Mouse (Mus musculus) intestine, embryonic 16.5 days (tissue): Measurements from ENCODE around the gene Tbcd. TPM values are rescaled to one million over a fixed set of nuclear protein-coding genes. Genes with fewer than 3 reads are reported as not detected.
A peak's percentile ranks its signal among the peaks of the same experiment; 100 is the strongest.

Source experiments
- ATAC-seq: fragments of 200-750 bp; cut with Nextera tagmentation; 2 replicates; pipeline ENCODE4 v1.8.0; 2017; ENCODE audit warnings: moderate TSS enrichment, moderate library complexity
- H3K27ac ChIP-seq: fragments of 300-500 bp; sonication (generic); 2 replicates; pipeline ENCODE4 v1.5.1; 2014; ENCODE audit warnings: mild to moderate bottlenecking, low read length
- H3K27me3 ChIP-seq: fragments of 300-500 bp; sonication (generic); replicated peaks from 2 replicates; pipeline ENCODE4 v1.6.1; 2014; ENCODE audit warnings: low read length, control low read depth, mixed read lengths; ENCODE audit not compliant: control insufficient read depth, insufficient read depth
- H3K36me3 ChIP-seq: fragments of 300-500 bp; sonication (generic); 2 replicates; pipeline ENCODE4 v1.6.1; 2014; ENCODE audit warnings: low read length, control low read depth; ENCODE audit not compliant: control insufficient read depth, insufficient read depth
- H3K4me1 ChIP-seq: fragments of 300-500 bp; sonication (generic); 2 replicates; pipeline ENCODE4 v1.6.1; 2014; ENCODE audit warnings: low read length, control low read depth, mixed read lengths; ENCODE audit not compliant: control insufficient read depth, insufficient read depth
- H3K4me2 ChIP-seq: fragments of 300-500 bp; sonication (generic); 2 replicates; pipeline ENCODE4 v1.6.1; 2014; ENCODE audit warnings: low read depth, low read length, control low read depth
- H3K4me3 ChIP-seq: fragments of 300-500 bp; sonication (generic); 2 replicates; pipeline ENCODE4 v1.5.1; 2014; ENCODE audit warnings: mild to moderate bottlenecking, low read length
- H3K9ac ChIP-seq: fragments of 300-500 bp; sonication (generic); 2 replicates; pipeline ENCODE4 v1.6.1; 2014; ENCODE audit warnings: low read depth, low read length
- H3K9me3 ChIP-seq: fragments of 300-500 bp; sonication (generic); 2 replicates; pipeline ENCODE4 v1.6.1; 2016; ENCODE audit warnings: low read length, control low read depth; ENCODE audit not compliant: control insufficient read depth
- WGBS: fragments of 180-500 bp; shearing (Covaris S2); extraction: QIAGEN DNeasy Blood & Tissue Kit; methylation state at CpG from one replicate; pipeline ENCODE4 v1.1.7; 2014; 5-methylcytosine and 5-hydroxymethylcytosine counted together
- polyA plus RNA-seq: library from polyadenylated mRNA; unstranded; fragments of >200 nt; fragmentation: Nextera tagmentation; extraction: Ambion mirVana; gene quantifications from 2 replicates; pipeline ENCODE4 v1.2.1, GENCODE M21; 2015

Tbcd gene
- polyA plus RNA-seq, 1 experiment from 2014 or later, result 35.3 TPM

- Histone ChIP-seq H3K27me3 (no peaks in the 10 kb centered on the region), H3K4me1 (peaks cover 31% of the 10 kb centered on the region), H3K9me3 (no peaks in the 10 kb centered on the region), H3K4me3 (no peak overlapping the region), H3K9ac (peak overlapping the region; percentile 46; the same call in 1 of the 2 replicates), H3K36me3 (no peaks in the 10 kb centered on the region), H3K27ac (peak overlapping the region; percentile 81), H3K4me2 (no peak overlapping the region)
- WGBS, result 42% methylated on average over 7 of the region's 7 CpGs
- ATAC-seq, result peak; percentile 16; the same call in 1 of the 2 replicates
Observed at GRCm38 (mm10) chr11:121544755-121545397, 93.1 kb downstream of the Tbcd start.

GRCm38 (mm10) chr11:121545398-121546034 lies 93.8 kb downstream of the Tbcd start:
- no peak for ATAC-seq
- Histone ChIP-seq H3K4me3 (no peak overlapping the region), H3K9ac (no peak overlapping the region), H3K4me2 (no peak overlapping the region), H3K36me3 (no peaks in the 10 kb centered on the region), H3K4me1 (peaks cover 33% of the 10 kb centered on the region), H3K27ac (peak overlapping the region; percentile 24; the same call in 1 of the 2 replicates), H3K27me3 (no peaks in the 10 kb centered on the region), H3K9me3 (no peaks in the 10 kb centered on the region)
- 66% methylated on average over 3 of the region's 3 CpGs for WGBS

- Histone ChIP-seq H3K4me3 (no peak overlapping the region), H3K9ac (no peak overlapping the region), H3K27me3 (no peaks in the 10 kb centered on the region), H3K27ac (no peak overlapping the region), H3K9me3 (no peaks in the 10 kb centered on the region), H3K36me3 (no peaks in the 10 kb centered on the region), H3K4me2 (no peak overlapping the region), H3K4me1 (peaks cover 33% of the 10 kb centered on the region)
- 68% methylated on average over 5 of the region's 5 CpGs for WGBS
- ATAC-seq, result 0 out of 2 replicates have a peak, but pooled peaks have one; percentile 4
Observed at GRCm38 (mm10) chr11:121547234-121547633, 95.5 kb downstream of the Tbcd start.

- H3K4me3 ChIP-seq, result no peak overlapping the region
- H3K36me3 ChIP-seq, result no peaks in the 10 kb centered on the region
- ATAC-seq, result no peak
- no peaks in the 10 kb centered on the region for H3K9me3 ChIP-seq
- peaks cover 35% of the 10 kb centered on the region for H3K4me1 ChIP-seq
- WGBS, result 97% methylated on average over 4 of the region's 4 CpGs
- no peak overlapping the region for H3K9ac ChIP-seq
- no peaks in the 10 kb centered on the region for H3K27me3 ChIP-seq
- H3K4me2 ChIP-seq, result no peak overlapping the region
- 0 out of 2 replicates have a peak overlapping the region, but pooled peaks have one; percentile 28 for H3K27ac ChIP-seq
Observed at GRCm38 (mm10) chr11:121547925-121548324, 96.2 kb downstream of the Tbcd start.

GRCm38 (mm10) chr11:121548996-121549842 lies 97.5 kb downstream of the Tbcd start:
- ATAC-seq, result peak; percentile 3; the same call in 1 of the 2 replicates

GRCm38 (mm10) chr11:121549843-121550647 lies 98.3 kb downstream of the Tbcd start:
- peak overlapping the region; percentile 0; the same call in 1 of the 2 replicates for H3K27ac ChIP-seq
- no peak overlapping the region for H3K4me3 ChIP-seq
- H3K4me2 ChIP-seq, result 0 out of 2 replicates have a peak overlapping the region, but pooled peaks have one; percentile 1
- H3K4me1 ChIP-seq, result peaks cover 32% of the 10 kb centered on the region
- ATAC-seq, result peak; percentile 24
- H3K9me3 ChIP-seq, result no peaks in the 10 kb centered on the region
- 56% methylated on average over 17 of the region's 17 CpGs for WGBS
- no peaks in the 10 kb centered on the region for H3K36me3 ChIP-seq
- H3K9ac ChIP-seq, result no peak overlapping the region
- no peaks in the 10 kb centered on the region for H3K27me3 ChIP-seq

More at GRCm38 (mm10) chr11:121548996-121549842, 97.5 kb downstream of the Tbcd start:
- Histone ChIP-seq H3K27me3 (no peaks in the 10 kb centered on the region), H3K27ac (no peak overlapping the region), H3K9ac (no peak overlapping the region), H3K4me2 (0 out of 2 replicates have a peak overlapping the region, but pooled peaks have one; percentile 1), H3K9me3 (no peaks in the 10 kb centered on the region), H3K4me3 (no peak overlapping the region), H3K4me1 (peaks cover 34% of the 10 kb centered on the region), H3K36me3 (no peaks in the 10 kb centered on the region)
- 64% methylated on average over 12 of the region's 12 CpGs for WGBS

GRCm38 (mm10) chr11:121551206-121551799 lies 99.6 kb downstream of the Tbcd start:
- Histone ChIP-seq H3K36me3 (no peaks in the 10 kb centered on the region), H3K27ac (no peak overlapping the region), H3K4me2 (no peak overlapping the region), H3K4me3 (no peak overlapping the region), H3K4me1 (peaks cover 27% of the 10 kb centered on the region), H3K9ac (no peak overlapping the region), H3K9me3 (no peaks in the 10 kb centered on the region), H3K27me3 (no peaks in the 10 kb centered on the region)
- 85% methylated on average over 5 of the region's 5 CpGs for WGBS
- no peak for ATAC-seq

GRCm38 (mm10) chr11:121552167-121552566 lies 100.4 kb downstream of the Tbcd start:
- Histone ChIP-seq H3K27ac (no peak overlapping the region), H3K9me3 (no peaks in the 10 kb centered on the region), H3K36me3 (no peaks in the 10 kb centered on the region), H3K4me3 (no peak overlapping the region), H3K27me3 (no peaks in the 10 kb centered on the region), H3K4me1 (peaks cover 25% of the 10 kb centered on the region), H3K4me2 (no peak overlapping the region), H3K9ac (no peak overlapping the region)
- 74% methylated on average over 4 of the region's 4 CpGs for whole genome bisulfite sequencing
- ATAC-seq, result no peak
